Mouse (Mus musculus): ENCODE measurements at regions not wholly inside any gene's neighbourhood (a gene's known extent, or its start where the extent isn't known, plus 50 kb on each side); places are given as distances from the start of the nearest gene placed in this dataset.

GRCm38 (mm10) chr3:115596523-115596922 is 118.3 kb downstream of the S1pr1 start:
- DNase-seq (ENCODE audit: low read depth, low spot score) = peak; percentile 20

GRCm38 (mm10) chr3:115590716-115591115 is 124.2 kb downstream of the S1pr1 start:
- no peak for DNase-seq (ENCODE audit: low read depth, low spot score)

DNA sequence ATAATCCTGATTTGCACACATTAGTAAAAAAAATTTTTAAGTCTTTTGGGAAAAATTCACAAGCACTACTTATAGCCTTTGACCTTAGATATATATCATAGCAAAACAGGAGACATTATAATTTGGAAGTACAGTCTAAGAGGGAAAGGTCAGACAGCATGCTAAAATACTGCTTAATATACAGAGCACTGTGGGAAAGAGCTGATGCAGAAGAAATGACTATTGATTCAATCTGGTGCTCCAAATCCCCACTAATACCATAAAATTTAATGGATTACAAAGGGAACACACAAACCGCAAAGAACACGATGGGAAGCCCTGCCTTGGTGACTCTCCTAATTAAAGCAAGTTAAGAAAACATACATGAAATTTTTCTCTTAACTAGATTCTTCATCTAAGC is 126.3 kb downstream of the S1pr1 start:
- DNase-seq (ENCODE audit: low read depth, low spot score) = no peak

- DNase-seq (ENCODE audit: low read depth, low spot score) = no peak
Measured at GRCm38 (mm10) chr3:115580131-115580932, 134.5 kb downstream of the S1pr1 start.

DNA sequence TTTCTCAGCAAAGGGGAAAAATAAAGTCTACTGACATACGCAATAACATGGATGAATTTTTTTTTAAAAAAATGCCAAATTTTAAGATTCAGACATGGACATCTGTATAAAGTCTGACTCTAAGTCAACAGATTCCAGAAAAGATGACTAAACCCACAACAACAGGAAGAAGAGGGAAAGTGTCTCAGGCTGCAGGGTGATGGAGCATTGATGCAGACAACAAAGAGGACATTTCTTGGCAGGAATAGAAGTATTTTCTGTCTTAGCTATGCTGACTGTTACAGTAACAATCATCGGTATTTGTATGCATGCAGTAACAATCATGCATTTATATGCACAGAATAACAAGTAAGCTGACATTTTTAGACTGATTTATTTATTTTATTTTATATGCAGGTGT is 139.5 kb downstream of the S1pr1 start:
- no peak for DNase-seq (ENCODE audit: low read depth, low spot score)

GRCm38 (mm10) chr3:115562735-115563134 is 152.1 kb downstream of the S1pr1 start:
- DNase-seq (ENCODE audit: low read depth, low spot score) = no peak

GRCm38 (mm10) chr3:115554809-115555708 is 159.8 kb downstream of the S1pr1 start:
- no peak for DNase-seq (ENCODE audit: low read depth, low spot score)

DNA sequence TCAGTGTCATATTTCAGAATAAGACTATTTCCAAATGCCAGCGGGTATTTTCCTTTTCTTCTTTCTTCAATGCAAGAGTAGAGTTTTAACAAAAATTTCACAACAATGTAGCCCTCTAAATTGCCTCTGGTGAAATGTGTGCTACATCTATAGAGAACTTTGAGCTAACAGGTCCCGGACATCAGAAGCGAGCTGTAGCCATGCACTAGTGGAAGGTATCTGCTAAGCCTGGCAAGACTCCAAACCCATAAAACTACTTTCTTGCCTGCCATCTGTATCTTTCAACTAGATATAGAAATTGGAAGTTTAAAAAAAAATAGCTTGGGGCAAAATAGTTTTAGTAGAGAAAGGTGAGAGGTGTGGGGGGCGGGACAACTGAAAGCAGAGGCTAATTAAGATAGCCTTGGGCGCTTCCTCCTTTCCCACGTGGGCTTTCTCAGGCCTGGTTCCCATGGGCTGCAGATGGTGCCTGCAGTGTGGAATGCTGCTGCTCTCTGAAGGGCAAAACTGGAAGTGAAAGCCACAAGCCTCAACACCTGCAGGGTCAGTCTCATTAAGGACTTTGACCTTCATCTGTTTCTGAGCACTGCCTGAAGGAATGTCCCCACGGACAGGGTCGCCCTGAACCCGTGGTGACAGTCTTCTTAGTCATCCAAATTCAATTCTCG is 160.9 kb downstream of the S1pr1 start:
- no peak for DNase-seq (ENCODE audit: low read depth, low spot score)

DNA sequence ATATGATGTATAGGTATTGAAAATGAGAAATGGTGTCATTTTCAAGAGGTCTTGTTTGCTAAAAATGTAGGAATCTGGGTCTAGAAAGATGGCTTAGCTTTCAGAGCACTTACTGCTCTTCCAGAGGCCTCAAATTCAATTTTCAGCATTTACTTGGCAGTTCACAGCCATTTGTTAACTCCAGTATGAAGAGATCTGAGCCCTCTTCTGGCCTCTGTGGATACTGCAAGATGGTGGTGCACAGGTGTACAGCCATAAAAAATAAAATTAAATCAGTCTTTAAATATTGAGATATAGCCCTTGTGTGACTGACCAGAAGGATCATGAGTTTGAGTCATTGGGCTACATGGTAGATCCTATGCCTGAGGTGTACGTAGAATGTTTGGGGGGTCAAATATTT is 173.1 kb downstream of the S1pr1 start:
- no peak for DNase-seq (ENCODE audit: low read depth, low spot score)

- DNase-seq (ENCODE audit: low read depth, low spot score) = no peak
Measured at GRCm38 (mm10) chr3:115538355-115538754, 176.5 kb downstream of the S1pr1 start.

- no peak for DNase-seq (ENCODE audit: low read depth, low spot score)
Measured at GRCm38 (mm10) chr3:115532141-115532735, 182.6 kb downstream of the S1pr1 start.

DNA sequence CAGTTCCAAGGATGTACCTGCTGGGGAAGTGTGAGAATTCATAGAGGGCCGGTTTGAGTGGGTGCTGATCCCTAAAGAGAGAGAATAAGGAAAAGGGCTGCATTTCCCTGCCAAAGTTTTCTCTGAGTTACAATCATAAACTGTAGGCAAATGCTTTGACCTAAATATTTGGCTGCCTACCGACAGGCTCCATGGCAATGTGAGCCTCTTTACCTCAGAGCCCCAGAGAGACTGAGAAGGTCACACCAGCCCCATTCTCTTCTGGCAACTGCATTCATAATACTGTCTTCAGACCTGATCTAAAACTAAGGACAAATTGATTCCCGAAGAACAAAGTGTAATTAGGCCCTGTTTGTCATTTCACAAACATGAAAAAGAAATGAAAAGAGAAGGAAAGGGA is 184.4 kb downstream of the S1pr1 start:
- no peak for DNase-seq (ENCODE audit: low read depth, low spot score)

- no peak for DNase-seq (ENCODE audit: low read depth, low spot score)
Measured at GRCm38 (mm10) chr3:115529918-115530317, 185.0 kb downstream of the S1pr1 start.

GRCm38 (mm10) chr3:115523515-115523914 is 191.4 kb downstream of the S1pr1 start:
- no peak for DNase-seq (ENCODE audit: low read depth, low spot score)

GRCm38 (mm10) chr3:115515645-115516044 is 199.2 kb downstream of the S1pr1 start:
- no peak for DNase-seq (ENCODE audit: low read depth, low spot score)

- no peak for DNase-seq (ENCODE audit: low read depth, low spot score)
Measured at GRCm38 (mm10) chr3:115509658-115510057, 205.2 kb downstream of the S1pr1 start.

GRCm38 (mm10) chr3:115497420-115497819 is 217.5 kb downstream of the S1pr1 start:
- DNase-seq (ENCODE audit: low read depth, low spot score) = no peak

GRCm38 (mm10) chr3:115496110-115496509 is 218.8 kb downstream of the S1pr1 start:
- no peak for DNase-seq (ENCODE audit: low read depth, low spot score)

DNA sequence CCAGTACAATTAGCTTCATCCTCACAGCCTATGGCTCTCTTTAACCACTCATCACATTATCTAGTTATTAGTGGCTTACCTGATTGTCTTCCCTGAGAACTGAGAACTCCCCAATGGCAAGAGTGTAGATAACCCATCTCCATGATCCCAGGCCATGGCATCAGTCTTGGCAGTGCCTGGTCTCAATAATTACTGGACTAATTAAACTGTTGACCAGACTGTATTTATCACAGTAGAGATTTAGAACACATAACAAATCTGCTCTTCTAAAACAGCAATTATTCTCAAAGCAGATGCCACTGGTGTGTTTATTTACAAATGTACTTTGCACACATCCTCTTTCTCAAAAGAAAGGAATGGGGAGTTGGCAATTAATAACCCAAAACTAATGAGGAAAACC is 219.2 kb downstream of the S1pr1 start:
- no peak for DNase-seq (ENCODE audit: low read depth, low spot score)

DNA sequence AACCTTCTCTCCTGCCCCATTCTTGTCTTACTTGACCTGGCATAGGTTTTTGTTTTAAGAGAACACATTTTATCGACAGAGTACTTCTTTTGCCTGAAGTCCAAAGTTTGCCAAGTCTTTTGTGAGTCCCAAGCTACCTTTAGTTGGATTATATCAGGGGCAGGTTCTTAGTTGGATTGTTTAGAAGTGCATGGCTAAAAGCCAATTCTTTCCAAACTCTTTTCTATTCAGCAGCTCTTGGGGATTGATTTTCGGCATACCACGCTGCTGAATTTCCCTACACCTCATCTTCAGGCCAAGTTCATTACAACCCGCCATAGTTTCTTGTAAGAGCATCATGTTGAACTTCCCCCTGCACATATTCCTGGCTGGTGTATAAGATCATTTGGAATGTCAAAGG is 245.9 kb downstream of the S1pr1 start:
- no peak for DNase-seq (ENCODE audit: low read depth, low spot score)

GRCm38 (mm10) chr3:115467850-115468249 is 247.0 kb downstream of the S1pr1 start:
- no peak for DNase-seq (ENCODE audit: low read depth, low spot score)

GRCm38 (mm10) chr3:115462623-115463022 is 252.2 kb downstream of the S1pr1 start:
- no peak for DNase-seq (ENCODE audit: low read depth, low spot score)

Data from skeletal muscle tissue, adult 2 months (tissue).